Mouse (Mus musculus): ENCODE data around the gene Ell.

Ell gene

DNA sequence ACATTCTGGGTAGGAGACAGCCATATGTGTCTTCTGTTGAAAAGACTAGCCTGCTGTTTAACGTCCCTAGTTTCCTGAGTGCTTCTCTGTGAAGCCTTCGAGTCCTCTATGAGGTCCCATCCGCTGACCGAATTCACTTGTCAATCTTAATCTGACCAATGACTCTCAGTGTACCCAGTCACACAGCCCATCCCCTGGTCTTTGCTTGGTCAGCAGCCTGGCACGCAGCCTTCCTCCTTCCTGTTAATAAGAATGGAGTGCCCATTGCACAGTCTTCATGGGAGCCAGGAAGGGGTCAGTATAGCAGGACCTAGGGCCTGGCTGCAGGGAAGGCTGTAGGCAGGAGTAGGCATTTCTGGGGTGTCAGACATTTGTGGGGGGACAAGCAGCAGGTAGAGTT lies 75.2 kb downstream of the Ell start:
- DNase-seq (ENCODE audit: low spot score): no peak

DNA sequence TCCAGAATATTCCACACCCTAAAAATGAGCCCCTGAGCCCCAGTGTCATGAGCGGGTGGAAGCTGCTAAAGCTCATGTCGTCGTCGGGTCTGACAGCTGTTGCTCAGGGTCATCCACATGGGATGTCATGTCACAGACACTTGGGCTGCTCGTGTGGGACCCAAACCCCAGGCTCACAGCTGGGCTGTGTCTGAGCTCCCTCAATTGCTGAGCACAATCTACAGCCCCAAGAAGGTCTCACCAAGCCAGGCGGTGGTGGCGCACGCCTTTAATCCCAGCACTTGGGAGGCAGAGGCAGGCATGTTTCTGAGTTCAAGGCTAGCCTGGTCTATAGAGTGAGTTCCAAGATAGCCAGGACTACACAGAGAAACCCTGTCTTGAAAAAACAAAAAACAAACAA lies 76.0 kb downstream of the Ell start:
- no peak for DNase-seq (ENCODE audit: low spot score)

DNA sequence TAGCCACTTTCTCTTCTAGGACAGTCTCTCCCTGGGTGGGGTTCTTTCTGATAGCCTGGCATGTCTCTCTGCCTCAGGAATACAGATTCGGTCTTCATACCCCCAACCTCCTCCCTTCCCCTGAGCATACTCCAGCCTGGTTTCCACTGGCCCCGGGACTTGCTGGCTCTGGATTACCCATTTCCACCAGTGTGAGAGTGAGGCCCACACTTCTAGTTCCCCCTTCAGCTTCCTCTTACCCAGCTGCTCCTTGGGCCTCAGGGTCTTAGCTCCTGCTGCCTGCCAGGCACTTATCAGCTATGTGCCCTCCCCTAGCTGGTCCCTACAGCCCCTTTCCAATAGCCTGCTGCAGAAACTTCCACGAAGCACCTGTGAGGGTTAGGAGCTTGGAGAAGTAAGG lies 76.6 kb downstream of the Ell start, which contains the start of gene Lrrc25:
TSS of gene Lrrc25 (plus strand) at position 262 of the 400 bp plus-strand sequence.
- DNase-seq (ENCODE audit: low spot score): no peak

DNA sequence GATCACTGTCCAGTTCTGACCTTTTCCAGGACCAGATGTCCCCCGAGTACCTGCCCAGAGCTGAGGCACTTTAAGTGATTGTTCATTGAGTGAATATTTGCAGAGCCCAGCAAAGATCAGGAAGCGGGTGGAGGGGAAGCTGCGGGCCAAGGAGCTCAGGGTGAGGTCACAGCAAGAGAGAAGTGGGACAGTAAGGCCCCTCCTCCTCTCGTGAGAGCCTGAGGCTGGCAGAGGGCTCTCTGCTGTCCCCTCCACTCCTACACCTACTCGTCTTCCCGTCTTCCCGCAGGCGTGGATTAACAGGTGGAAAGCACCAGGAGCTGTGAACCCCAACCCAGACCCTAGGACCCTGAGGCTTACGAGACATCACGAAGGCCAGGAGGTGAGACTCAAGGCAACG lies 77.4 kb downstream of the Ell start:
- no peak for DNase-seq (ENCODE audit: low spot score)

DNA sequence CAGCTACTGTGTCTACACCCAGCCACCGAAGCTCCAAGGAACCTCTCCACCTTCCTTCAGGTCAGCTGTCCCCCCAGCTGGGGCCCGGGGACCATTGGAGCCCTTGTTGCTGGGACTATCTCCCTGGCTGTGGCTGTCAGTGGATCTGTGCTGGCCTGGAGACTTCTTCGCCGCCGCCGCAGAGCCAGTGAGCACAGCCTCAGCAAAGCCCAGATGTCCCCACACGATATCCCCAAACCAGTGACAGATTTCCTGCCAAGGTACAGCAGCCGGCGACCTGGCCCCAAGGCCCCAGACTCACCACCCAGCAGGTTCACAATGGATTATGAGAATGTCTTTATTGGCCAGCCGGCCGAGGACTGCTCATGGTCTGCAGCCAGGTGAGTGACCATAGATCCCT lies 78.7 kb downstream of the Ell start:
- DNase-seq (ENCODE audit: low spot score): no peak

DNA sequence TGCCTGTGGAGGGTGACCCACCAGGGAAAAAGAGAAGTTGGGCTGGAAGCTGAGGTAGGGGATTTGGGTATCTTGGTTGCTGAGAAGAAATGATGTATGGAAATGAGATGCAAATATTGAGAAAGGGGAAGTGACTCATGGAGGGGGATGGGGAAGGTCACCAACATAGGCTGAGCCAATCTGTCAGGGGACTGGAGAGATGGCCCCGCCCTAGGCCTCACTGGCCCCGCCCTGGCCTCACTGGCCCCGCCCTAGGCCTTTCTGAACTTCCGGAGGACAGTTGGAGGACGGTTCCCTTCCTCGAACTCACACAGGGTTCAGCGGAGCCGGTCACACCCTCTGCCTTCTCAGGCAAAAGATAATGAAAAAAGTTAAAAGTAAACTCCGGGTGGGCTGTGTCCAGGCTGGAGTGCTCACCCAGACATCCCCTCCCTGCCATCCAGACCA lies 79.7 kb downstream of the Ell start:
- peak; percentile 53 for DNase-seq (ENCODE audit: low spot score)

DNA sequence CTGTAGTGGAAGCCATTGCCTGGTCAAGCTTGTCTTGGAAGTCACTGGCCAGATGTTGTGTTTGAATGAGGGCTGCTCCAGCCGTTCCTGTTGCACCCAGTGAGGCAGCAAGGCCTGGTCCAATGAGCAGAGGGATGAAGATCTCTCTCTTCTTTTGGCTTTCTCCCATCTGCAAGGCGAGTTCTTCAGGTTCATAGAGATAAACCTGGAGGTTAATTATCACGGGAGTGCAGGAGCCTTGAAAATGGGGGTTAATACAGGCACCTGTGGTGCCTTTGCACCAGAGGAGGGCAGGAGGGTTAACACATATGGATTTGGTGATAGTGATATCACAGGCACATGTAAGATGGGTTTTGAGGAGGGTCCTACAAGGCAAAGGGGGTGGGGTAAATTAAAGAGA lies 83.0 kb downstream of the Ell start:
- no peak for DNase-seq (ENCODE audit: low spot score)

DNA sequence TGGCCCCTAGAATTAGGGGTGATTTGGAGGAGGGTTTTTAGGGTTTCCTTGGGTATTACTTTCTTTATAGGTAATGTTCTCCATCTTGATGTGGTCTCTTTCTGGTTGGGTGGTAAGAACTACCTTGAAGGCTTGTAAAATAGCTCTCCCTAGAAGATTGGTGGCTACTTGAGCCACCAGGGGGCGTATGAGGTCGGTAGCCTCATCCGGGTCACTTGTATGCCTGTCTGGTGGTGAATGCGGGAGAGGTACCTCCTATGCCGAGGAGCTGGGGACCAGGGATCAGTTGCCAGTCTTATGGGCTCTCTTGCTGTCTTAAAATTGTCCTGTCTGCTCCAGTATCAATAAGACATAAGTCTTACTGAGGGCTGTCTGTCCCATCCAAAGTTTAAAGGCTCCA lies 85.8 kb downstream of the Ell start:
- DNase-seq (ENCODE audit: low spot score): peak; percentile 82

DNA sequence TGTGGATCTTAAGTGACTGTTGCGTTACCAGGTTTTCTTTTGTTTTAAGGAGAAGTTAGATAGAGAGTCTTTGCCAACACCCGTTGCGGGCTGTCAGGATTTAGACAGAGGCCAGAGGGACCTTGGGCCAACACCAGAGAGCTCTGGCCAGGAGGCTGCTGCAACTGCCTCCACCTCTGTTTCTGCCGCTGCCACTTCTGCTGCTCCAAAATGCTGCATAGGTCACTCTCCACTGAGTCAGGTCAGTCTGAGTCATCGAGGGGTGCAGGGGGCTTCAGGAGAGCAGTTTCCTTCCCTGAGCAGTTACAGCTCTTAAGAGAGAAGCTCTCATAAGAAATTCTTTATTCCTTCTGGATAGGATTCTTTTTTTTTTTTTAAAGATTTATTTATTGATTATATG lies 87.8 kb downstream of the Ell start:
- no peak for DNase-seq (ENCODE audit: low spot score)

DNA sequence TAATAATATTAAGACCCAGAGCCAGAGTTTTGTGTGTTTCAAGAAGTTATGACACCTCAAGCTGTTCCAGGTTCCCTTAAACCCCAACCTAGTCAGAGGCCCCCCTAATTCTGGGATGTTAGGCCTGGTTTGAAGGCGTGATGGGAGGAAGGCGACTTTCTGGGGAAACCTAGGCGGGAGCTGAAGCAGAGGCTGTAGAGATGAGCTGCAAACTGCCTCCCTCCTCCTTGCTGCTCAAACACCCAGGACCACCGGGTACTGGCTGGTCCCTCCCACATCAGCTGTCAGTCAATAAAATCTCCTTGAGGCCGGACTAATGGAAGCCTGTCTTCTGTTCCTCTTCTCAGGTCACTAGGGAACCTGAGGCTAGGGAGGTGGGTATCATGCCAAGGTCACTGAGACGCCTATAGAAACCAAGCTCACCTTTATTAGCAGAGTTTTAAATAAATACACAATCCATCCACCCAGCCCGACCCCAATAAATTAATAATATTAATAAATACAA lies 89.8 kb downstream of the Ell start:
- no peak for DNase-seq (ENCODE audit: low spot score)

DNA sequence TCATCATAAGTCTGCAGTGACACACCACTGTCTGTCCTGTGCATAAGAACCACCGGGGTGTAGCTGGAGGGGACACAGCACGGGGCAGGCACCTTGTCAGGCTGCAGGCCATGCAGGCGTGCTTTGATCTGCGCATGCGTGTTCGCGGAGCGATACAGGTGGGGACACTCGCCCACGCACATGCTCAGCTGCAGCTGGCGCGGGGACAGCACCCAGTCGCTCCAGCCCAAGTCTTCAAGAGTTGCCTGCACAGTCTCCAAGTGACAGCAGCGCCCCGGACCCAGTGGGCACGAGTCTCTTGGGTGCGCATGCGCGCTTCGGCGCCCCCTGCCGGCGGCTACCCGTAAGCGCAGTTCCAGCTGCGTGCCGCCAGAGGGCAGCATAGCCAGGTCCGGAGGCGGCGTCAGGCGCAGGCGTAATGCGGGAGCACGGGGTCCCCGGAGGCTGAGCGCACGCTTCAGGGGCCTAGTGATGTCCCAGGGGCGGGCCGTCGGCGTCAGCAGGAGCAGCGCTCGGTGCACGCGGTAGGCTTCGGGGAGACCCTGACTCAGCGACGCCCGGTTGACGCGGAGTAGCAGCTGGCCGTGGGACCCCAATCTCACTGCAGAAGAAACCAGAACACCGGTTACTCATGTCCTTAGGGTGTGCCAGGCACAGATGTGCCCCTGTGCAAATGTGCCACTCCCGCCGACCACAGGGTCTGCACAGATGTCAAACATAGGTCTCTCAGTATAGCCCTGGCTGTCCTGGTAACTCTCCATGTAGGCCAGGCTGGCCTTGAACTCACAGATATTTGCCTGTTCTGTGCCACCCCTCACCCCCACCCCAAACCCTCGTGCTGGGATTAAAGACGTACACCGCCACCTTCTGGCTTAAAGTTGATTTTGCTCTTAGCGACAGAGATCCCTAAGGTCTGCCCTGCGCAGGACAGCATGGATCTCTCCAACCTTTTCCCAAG lies 90.6 kb downstream of the Ell start:
- peak; percentile 91 for DNase-seq (ENCODE audit: low spot score)

DNA sequence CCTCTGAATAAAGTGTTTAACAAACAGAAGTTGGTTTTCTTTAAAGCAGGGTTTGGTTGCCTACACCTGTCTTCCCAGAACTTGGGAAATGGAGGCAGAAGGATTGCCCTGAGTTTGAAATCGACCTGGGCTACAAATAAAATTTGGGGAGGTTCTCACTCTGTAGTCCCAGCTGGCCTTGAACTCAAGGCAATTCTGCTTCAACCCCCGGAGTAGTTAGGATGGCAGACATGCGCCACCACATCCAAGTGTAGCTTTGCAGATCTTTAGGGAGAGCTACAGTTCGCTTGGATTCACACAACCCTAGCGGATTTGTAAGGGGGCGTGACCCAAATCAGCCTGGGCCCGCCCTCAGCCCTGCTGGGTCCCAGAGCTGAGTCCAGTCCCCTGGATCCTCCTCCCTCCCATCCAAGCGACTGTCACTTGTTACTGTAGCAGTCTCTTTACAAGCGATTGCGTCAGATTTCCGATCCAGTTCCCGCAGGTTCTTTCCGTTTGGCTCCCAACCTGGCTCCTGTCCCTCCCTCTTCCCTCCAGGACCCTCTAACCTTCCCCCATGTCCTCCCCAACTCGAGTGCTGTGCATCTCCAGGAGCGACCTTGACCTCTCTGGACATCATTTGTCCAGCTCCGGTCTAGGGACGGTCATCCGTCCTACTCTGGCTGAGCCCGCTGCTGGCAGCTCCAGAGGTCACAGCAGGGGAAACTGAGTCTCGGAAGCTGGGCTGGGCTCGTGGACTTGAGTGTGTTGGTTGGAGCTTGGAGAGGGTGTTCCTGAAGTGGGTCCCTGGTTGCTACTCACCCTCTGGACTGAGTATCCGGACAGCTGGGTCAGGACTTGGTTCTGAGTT lies 91.5 kb downstream of the Ell start:
- peak; percentile 64 for DNase-seq (ENCODE audit: low spot score)

DNA sequence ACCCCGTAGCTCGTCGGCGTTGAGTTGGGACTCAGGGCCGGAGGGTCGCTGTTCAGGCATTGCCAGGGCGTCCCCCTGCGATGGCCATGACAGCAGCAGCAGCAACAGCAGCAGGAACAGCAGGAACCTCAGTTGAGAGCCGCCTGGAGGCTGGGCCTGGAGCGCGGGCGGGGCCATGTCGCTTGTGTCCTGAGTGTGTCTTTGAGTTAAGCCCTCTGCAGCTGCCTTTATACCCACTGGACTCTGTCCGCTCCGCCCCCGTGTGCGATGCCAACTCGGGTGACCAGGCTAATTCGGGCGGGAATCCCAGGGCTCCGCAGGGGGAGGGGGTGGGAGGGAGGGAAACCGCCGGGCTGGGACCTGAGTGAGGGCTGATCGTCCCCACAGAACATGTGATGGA lies 92.2 kb downstream of the Ell start:
- DNase-seq (ENCODE audit: low spot score): no peak

DNA sequence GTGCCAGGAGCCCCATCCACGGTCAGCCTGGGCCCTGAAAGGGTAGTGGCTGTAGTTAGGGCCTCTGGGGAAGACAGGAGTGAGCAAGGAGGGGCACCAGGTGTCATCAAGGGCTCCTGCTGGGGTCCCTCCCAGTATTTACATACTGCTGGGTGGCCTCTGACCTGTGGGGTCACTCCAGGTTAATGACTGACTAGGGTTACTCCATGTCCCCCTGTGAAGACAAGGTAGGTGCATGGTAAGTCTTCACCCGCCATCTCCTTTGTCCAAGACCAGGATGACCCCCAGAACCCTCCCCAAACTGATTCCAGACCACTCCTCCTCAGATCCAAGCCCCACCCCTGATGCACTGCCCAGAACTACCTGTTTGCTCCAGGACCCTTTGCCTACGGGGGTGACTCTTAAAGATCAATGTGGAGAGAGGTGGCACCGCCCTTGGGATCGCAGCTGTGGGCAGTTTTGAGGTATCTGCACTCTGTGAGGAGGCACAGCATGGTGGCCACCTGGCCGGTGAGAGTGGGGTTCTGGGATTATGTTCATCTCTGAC lies 93.2 kb downstream of the Ell start, which contains the start of gene Gdf15:
TSS of gene Gdf15 (minus strand) at position 111 of the 547 bp plus-strand sequence.
- DNase-seq (ENCODE audit: low spot score): no peak

DNA sequence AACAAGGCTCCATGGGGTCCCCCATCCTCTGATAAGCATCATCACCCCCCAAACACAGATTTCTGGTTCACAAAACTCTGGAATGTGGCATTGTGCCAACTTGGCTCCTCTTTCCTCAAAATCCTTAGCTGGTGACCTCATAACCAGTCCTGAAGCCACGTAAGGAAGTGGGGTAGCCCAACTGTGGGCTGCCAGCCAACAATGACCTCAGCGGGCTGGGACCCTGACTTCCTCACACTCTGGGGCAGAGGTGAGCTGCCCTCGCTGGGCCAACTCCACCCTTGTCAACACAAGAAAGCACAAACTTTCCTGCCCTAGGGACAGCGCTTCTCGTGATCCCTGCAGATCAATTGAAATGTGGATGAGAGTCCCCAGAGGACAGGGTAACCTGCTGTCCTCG lies 94.8 kb downstream of the Ell start:
- DNase-seq (ENCODE audit: low spot score): no peak

DNA sequence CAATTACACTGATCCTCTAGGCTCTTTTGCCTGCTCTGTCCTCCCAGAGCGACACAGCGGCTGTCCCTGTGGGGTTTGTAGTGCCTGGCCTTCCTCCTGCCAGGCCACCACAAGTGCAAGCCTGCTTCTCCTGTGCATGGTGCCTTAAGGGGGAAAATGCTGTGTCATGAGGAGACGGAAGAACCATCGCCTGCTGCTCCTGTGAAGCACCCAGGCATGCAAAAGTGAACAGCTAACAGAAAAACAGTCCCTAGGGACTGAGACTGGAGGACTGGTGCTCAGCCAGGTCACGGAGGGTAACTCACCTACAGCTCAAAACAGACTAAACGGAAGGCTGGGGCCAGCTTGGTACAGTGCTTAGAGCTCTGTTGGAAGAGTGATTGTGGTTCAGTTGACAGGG lies 96.3 kb downstream of the Ell start:
- no peak for DNase-seq (ENCODE audit: low spot score)

DNA sequence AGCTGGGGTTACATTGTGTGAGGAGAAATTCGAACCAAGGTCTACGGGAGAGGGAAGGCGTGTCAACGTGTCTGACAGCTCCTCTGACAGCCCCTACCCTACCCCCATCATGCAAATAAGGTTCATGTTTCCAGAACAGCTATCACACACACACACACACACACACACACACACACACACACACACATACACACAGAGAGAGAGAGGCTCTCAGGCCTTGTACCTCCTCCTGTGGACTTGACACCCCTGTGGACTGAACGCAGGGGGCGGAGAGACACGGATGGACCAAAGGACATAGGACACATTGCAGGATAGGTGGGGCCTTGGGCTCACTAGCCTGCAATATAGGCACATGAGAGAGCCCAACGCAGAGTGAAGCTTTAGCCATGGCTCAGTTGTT lies 97.6 kb downstream of the Ell start:
- DNase-seq (ENCODE audit: low spot score): no peak

DNA sequence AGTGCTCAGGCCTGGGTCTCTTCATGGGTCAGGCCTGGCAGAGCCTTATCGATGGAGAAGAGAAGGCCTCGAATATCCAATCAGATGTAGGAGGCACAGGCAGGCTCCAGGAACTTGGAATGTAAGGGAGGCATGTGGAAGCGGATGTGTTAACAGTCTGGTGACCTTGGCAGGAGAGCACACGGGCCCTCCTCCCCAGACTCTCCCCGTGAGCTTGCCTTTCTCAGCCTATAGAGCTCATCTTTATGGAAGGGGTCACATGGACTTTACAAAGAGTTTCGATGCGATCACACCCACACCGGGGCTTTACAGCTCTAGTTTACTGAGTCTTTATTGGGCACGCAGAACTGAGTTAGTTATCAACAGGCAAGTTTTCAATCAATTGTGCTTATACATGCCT lies 99.5 kb downstream of the Ell start:
- no peak for DNase-seq (ENCODE audit: low spot score)
